Mouse (Mus musculus) heart, adult 18-20 months (tissue): ENCODE results near the gene Pigw. TPM values are rescaled to one million over a fixed set of nuclear protein-coding genes. Genes with fewer than 3 reads are reported as not detected.

Source experiments
- DNase-seq, 2 experiments: peaks; one replicate each; pipeline ENCODE4 v3.0.0; 2021 to 2022; ENCODE audit warnings: mixed read lengths in 1 of 2
- long read RNA-seq, 2 experiments: library from polyadenylated mRNA; stranded (forward); transcript quantifications; one replicate each; pipeline ENCODE4 v2.0.0; 2021
- total RNA-seq, 2 experiments: library from RNA; stranded (reverse); gene quantifications; 2 replicates each; pipeline ENCODE4 v1.2.3; 2021

Pigw gene
- 1 to 10 TPM; 6.4 to 7.3 TPM for total RNA-seq
- long read RNA-seq, experiment 1: 0 reads
- long read RNA-seq, experiment 2: 0 reads

GRCm38 (mm10) chr11:84879772-84880464 lies at the start of gene Pigw, which contains the start of gene Myo19:
Gene Pigw (minus strand): TSS chr11:84880285.
Gene Myo19 (plus strand): TSS chr11:84880148.
- DNase-seq: peak; percentile 83 to 89

- DNase-seq: no peak
Observed at GRCm38 (mm10) chr11:84920981-84921380, 40.9 kb upstream of the Pigw start.

DNA sequence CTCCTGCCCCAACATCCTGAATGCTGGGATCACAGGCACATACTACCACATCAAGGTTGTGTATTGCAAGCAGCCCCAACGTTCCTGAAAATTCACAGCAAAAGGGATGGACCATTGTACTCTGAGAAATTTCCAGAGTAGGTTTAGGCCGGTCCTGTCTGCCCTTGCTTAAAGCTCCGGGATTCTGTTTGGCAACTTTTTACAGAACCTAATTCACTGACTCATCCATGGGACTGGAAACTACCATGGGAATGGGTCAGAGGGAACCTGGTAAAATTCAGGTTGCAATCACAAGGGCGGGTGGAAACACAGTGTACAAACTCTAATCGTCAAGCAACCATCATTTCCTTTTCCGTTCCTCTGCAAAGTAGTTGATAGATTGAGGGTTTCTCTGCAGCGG lies 39.9 kb upstream of the Pigw start:
- DNase-seq: no peak

DNA sequence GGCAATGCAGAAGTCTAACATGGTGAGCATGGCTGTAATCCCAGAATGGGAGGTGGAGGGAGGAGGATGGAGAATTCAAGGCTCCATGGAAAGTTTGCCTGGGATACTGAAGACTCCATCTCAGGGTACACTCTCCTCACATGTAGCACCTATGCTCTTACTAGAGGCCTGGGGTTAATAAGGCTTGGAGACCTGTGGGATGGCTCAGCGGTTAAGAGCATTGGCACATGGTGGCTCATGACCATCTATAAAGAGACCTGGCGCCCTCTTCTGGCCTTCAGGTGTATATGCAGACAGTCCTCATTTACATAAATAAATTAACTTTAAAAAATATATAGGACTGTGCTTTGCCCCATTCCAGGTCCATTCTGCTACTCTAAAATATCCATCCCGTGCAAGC lies 39.2 kb upstream of the Pigw start:
- peak; percentile 15 to 37 for DNase-seq

DNA sequence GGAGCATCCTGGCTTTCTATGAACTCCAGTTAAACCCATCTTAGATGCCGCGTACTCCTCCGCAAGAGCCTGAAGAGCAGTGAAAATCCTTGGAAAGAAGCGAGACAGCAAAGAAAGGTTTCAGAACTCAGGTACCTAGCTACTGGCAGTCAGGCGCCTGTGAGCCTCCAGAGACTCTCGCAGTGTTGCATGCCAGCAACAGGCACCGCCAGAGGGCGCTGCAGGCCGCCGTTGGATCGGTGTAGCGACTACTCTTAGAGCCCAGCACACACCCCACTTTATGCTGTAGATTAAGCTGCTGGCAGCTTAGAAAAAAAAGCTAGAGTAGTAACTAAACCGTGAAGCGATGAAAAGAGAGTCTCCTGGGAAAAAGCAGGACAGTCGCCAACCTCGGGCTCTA lies 38.3 kb upstream of the Pigw start:
- peak; percentile 82 to 94 for DNase-seq

- DNase-seq: no peak
Observed at GRCm38 (mm10) chr11:84916703-84917300, 36.7 kb upstream of the Pigw start.

GRCm38 (mm10) chr11:84916053-84916702 lies 36.1 kb upstream of the Pigw start, which contains the start of gene Znhit3:
Gene Znhit3 (minus strand): TSS chr11:84916366.
- DNase-seq: peak; percentile 91 to 95

DNA sequence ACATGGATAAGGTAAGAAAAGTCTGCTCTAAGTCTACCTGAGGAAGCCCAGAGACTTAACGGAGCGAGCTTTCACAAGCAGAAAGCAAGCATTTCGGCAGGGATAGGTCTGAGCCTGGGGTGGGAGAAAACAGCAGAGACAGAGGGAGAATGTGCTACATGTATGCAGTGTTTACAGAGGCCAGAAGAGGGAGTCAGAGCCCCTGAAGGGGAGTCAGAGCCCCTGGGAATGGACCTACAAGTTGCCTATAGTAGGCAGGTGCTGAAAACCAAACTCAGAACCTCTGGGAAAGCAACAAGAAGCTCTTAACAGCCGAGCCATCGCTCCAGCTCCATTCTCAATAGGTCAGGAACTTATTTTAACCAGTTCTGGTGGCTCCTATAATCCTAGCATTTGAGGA lies 34.6 kb upstream of the Pigw start:
- DNase-seq: no peak

GRCm38 (mm10) chr11:84910411-84910810 lies 30.3 kb upstream of the Pigw start:
- DNase-seq: no peak

DNA sequence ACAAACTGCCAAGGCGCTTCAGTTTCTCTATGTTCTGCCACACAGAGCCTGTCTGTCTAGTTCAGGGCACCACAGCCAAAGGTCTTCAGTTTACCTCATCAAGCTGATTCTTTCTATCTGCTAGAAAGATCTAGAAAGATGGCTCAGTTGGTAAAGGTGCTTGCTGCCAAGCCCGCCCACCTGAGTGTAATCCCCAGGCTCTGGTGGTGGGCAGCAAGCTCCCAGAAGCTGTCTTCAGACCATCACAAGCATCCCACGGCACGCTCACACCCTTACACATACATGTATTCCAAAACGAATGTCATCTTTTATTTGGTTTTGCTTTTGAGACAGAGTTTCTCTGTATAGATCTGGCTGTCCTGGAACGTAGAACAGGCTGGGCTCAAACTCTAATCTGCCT lies 28.4 kb upstream of the Pigw start:
- DNase-seq: no peak

- DNase-seq: no peak
Observed at GRCm38 (mm10) chr11:84907081-84907480, 27.0 kb upstream of the Pigw start.

GRCm38 (mm10) chr11:84904597-84905144 lies 24.6 kb upstream of the Pigw start:
- DNase-seq: no peak

DNA sequence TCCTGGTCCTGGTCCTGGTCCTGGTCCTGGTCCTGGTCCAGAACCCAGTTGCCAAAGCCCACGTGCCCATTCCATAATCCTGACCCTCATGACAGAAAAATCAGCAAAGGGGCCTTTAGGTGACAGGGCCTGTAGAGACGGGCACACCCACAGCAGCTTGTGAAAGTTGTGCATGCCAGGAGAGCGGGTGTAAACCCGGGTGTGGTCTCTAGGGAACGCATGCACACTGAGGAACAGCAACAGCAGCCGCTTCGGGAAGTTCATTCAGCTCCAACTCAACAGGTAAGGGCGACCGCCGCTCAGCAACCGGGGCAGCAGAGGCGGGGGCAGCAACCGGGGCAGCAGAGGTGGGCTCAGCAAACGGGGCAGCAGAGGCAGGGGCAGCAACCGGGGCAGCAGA lies 13.0 kb upstream of the Pigw start:
- DNase-seq: no peak

DNA sequence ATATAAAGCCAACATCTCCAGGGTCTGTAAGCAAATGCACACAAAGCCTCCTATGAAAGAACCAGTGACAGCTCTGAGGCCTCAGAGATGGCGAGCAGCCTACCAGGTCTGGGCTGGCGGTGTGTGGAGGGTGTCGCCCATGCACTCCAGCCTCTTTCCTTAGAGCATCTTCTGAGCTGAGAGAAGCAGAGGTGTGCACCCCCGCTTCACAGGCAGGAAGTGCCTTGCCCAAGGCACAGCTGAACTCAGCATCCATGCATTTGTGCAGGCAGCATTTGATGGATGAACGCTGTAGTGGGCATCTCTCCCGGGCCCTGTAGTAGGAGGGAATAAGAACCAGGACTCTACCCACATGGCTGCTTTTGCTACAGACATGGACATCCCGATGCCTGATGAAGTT lies 11.6 kb upstream of the Pigw start:
- no peak for DNase-seq

DNA sequence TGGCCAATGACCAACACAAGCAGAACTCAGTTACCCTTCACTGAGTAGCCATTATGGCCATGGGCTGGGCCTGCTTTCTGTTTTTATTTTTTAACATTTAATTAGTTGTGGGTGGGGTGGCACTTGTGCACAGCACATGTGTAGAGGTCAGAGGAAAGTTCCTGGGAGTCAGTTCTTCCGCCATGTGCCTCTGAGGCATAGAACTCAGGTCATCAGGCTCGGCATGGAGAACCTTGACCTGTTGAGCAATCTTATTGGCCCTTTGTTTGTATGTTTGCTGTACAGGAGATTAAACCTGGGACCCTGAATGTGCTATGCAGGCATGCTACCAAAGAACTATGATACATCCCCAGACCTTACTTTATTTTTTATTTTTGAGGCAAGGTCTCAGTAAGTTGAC lies 9.4 kb upstream of the Pigw start:
- DNase-seq: no peak

DNA sequence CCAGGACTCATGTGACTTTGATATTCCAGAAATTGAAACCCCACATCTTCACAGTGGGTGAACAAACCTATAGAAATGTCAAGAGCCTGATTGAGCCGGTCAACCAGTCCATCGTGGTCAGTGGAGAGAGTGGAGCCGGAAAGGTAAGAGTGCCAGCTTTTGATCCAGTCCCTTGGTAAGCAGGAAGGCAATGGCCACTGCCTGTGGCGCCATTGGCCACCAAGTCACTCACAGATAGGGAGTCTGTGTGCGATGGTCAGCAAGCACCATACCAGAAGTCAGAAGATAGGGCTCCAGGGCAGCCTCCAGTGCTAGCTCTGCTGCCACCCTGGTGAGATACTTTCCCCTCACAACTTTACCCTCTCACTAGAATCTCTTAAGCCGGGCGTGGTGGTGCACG lies 7.9 kb upstream of the Pigw start:
- DNase-seq: no peak

- no peak for DNase-seq
Observed at GRCm38 (mm10) chr11:84886767-84887511, 6.9 kb upstream of the Pigw start.

GRCm38 (mm10) chr11:84886236-84886635 lies 6.2 kb upstream of the Pigw start:
- no peak for DNase-seq

DNA sequence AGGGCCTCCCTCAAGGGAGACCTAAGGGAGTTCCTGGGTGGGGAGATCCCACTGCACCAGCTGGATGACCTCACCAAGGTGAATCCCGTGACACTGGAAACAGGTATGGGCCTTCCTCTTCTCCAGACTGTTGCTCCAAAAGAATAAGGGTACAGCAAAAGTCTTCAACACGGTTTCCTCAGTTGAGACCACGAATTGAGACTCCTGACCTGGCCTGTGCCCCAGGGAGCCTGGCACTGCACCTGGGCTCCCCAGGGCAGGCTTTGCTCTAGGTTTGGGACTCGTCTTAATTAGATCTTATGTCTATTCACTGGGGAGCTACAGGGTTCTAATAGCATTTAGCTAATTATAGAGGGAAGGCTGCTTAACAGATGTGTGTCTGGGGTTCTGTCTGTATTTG lies 5.2 kb upstream of the Pigw start:
- no peak for DNase-seq

DNA sequence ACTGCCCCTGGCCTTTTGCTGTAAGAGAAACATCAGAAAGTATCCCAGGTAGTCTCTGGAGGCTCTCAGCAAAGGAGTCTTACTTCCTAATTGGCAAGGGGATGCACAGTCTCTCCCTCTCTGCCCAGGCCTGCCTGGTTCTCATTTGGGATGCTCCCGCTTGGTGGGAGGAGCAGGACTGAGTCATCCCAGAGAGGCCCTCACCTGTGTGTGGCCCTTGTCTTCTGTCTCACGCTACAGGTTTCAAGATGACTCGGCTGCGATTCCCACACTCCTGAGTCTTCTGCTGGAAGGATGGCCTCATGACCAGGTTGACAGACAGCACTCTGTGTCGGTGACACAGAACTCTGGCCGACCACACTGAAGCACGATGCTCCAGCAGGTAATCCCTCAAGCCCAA lies 2.3 kb upstream of the Pigw start:
- no peak for DNase-seq

DNA sequence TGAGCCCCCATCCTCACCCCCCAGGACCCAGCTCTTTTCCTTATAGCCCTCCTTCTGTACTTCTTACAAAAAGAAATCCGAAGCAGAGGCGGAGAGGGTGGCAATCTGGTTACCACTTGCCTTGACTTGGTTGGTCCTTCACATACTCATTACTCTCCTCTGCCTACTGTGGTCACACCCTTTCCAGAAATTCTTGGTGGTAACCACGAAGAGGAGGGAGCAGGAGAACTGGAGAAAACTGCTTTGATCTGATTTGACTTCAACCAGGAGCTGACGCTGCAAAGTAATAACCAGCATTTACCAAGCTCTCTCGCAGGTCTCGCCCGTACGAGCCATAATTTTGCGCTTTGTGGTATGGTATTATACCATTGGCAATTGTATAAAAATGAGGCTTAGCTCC lies 886 bp upstream of the Pigw start:
- DNase-seq: no peak

- DNase-seq: peak; percentile 54 to 72
Observed at GRCm38 (mm10) chr11:84880465-84880961, 428 bp upstream of the Pigw start.
